Mouse (Mus musculus) cerebellum, adult 2 months (tissue): ENCODE data around the gene Ormdl2. TPM values are rescaled to one million over a fixed set of nuclear protein-coding genes. Genes with fewer than 3 reads are reported as not detected.
A peak's percentile ranks its signal among the peaks of the same experiment; 100 is the strongest.
"Not testable (repeated sequence)": the region's sequence is repeated elsewhere in the genome, so short reads cannot be mapped to it uniquely, and the experiment has no call there.

Experiments
- DNase-seq, 2 experiments: peaks; one replicate each; pipeline ENCODE4 v3.0.0; 2021
- H3K27ac ChIP-seq: fragments of 200-500 bp; 2 replicates; pipeline ENCODE4 v1.5.1; 2012; ENCODE audit warnings: low read length, control low read depth, inconsistent platforms; ENCODE audit not compliant: insufficient read depth
- H3K27me3 ChIP-seq: fragments of 200-500 bp; 2 replicates; pipeline ENCODE4 v1.6.1; 2012; ENCODE audit warnings: inconsistent platforms, mild to moderate bottlenecking, low read length, moderate library complexity; ENCODE audit not compliant: control insufficient read depth, insufficient read depth
- H3K4me1 ChIP-seq: fragments of 200-500 bp; 2 replicates; pipeline ENCODE4 v1.6.1; 2011; ENCODE audit warnings: low read length; ENCODE audit not compliant: control insufficient read depth, insufficient read depth
- H3K4me3 ChIP-seq: fragments of 200-500 bp; replicated peaks from 2 replicates; pipeline ENCODE3; 2011; ENCODE audit warnings: mild to moderate bottlenecking, low read depth, low read length, control low read depth; ENCODE audit not compliant: insufficient read depth
- CTCF ChIP-seq: fragments of 200-500 bp; IDR thresholded peaks from 2 replicates; pipeline ENCODE4 v1.5.1; 2011; ENCODE audit warnings: low read depth, mild to moderate bottlenecking, control low read depth, low read length, moderate library complexity, borderline replicate concordance; ENCODE audit not compliant: insufficient read depth
- POLR2A ChIP-seq: fragments of 200-500 bp; IDR thresholded peaks from 2 replicates; pipeline ENCODE4 v1.6.1; 2011; ENCODE audit warnings: low read length, control low read depth, borderline replicate concordance; ENCODE audit not compliant: insufficient read depth
- WGBS: fragments of 180-500 bp; shearing (Covaris S2); methylation state at CpG from one replicate; pipeline ENCODE4 v1.1.7; 2018; 5-methylcytosine and 5-hydroxymethylcytosine counted together
- polyA plus RNA-seq: library from polyadenylated mRNA; depleted of rRNA; stranded (reverse); fragments of >200 nt; gene quantifications from 2 replicates; pipeline ENCODE4 v1.2.3, GENCODE M21; 2012

Gene Ormdl2
- polyA plus RNA-seq, 1 experiment = 25.7 TPM

DNA sequence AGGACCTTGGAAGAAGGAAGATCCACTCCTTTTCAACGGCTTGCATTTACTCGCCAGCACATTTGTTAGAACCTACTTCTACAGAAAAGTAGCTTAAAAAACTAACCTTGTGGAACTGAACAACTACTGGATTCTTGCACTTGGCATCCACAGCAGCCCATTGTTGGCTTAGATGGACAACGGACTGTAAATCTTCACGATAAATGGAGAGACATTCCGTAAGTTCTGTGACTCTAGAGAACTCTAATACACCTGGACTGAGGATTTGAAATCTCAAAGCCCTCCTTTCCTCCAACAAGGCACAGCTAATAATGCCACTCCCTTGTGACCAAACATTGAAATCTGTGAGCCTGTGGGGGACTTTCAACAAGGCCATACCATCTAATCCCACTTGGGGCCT is 21.8 kb upstream of the Ormdl2 start:
- no peaks in the 10 kb centered on the region for H3K4me1 ChIP-seq
- TF ChIP-seq CTCF = no peak
- no peak for TF ChIP-seq POLR2A
- 94% methylated on average over 5 of the region's 5 CpGs for WGBS

DNA sequence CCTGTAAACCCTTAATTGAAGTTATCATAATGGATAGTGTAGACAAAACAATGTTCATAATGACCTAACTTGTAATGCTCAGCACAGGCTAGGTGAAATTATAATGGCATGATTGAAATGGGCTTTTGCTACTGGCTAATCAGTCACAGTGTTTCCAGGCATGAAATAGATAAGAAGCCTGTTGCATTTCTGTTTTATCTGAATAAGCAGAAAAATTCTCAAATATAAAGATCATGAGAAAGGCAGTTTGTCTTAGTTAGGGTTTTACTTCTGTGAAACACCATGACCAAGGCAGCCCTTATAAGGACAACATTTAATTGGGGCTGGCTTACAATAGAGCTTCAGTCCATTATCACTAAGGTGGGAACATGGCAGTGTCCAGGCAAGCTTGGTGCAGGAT is 19.2 kb upstream of the Ormdl2 start:
- Histone ChIP-seq H3K4me1 (no peaks in the 10 kb centered on the region), H3K4me3 (no peak overlapping the region), H3K27me3 (no peaks in the 10 kb centered on the region), H3K27ac (no peak overlapping the region)
- no peak for TF ChIP-seq POLR2A
- no peak for TF ChIP-seq CTCF
- DNase-seq = no peak

More for the DNA sequence above, 21.8 kb upstream of the Ormdl2 start:
- Histone ChIP-seq H3K27me3 (no peaks in the 10 kb centered on the region), H3K27ac (no peak overlapping the region), H3K4me3 (no peak overlapping the region)
- no peak for DNase-seq

DNA sequence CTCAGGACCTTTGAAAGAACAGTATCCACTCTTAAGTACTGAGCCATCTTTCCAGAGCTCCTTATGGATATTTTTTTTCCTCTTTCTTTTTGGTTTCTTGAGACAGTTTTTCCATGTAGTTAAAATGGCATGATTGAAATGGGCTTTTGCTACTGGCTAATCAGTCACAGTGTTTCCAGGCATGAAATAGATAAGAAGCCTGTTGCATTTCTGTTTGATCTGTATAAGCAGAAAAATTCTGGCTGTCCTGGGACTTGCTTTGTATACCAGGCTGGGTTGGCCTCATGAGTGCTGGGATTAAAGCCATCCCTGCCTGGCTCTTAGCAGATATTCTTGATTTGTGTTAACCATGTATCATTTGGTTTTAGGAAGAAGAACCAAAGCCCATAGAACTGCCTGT is 18.0 kb upstream of the Ormdl2 start:
- no peak overlapping the region for H3K4me3 ChIP-seq
- no peaks in the 10 kb centered on the region for H3K4me1 ChIP-seq
- H3K27me3 ChIP-seq = no peaks in the 10 kb centered on the region
- no peak overlapping the region for H3K27ac ChIP-seq
- TF ChIP-seq POLR2A (no peak), CTCF (no peak)
- no peak for DNase-seq

DNA sequence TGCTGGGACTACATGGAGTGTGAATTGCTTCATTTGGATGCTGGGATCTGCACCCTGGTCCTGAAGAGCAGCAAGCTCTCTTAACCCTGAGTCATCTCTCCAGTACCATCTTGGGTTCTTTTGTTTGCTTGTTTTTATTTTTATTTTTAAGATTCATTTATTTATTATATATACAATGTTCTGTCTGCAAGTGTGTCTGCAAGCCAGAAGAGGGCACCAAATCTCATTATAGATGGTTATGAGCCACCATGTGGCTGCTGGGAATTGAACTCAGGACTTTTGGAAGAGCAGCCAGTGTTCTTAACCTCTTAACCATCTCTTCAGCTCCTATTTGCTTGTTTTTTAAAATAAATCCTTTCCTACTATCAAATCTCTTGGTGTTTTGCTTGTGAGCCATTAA is 16.0 kb upstream of the Ormdl2 start:
- no peaks in the 10 kb centered on the region for H3K27me3 ChIP-seq
- TF ChIP-seq POLR2A (no peak), CTCF (no peak)

GRCm38 (mm10) chr10:128823821-128824220 is 2.4 kb upstream of the Ormdl2 start:
- no peak overlapping the region for H3K27ac ChIP-seq
- H3K27me3 ChIP-seq = no peaks in the 10 kb centered on the region
- 95% methylated on average over 9 of the region's 9 CpGs for WGBS
- no peak for TF ChIP-seq POLR2A
- no peaks in the 10 kb centered on the region for H3K4me1 ChIP-seq
- no peak for DNase-seq
- H3K4me3 ChIP-seq = no peak overlapping the region

More for the DNA sequence above, 16.0 kb upstream of the Ormdl2 start:
- DNase-seq = no peak
- Histone ChIP-seq H3K4me3 (no peak overlapping the region), H3K4me1 (no peaks in the 10 kb centered on the region), H3K27ac (no peak overlapping the region)

DNA sequence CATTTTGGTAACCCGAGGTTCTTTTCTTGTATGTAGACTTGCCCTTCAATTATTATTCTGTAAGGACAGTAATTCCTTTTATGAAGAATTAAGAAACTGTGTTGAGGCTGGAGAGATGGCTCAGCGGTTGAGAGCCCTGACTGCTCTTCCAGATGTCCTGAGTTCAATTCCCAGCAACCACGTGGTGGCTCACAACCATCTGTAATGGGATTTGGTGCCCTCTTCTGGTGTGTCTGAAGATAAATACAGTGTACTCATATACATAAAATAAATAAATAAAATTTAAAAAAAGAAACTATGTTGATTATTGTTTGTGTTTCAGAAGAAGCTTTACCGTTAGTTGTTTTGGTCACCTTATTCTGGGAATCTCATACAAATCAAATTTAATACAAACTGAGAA is 1.6 kb upstream of the Ormdl2 start:
- H3K27ac ChIP-seq, H3K4me1 ChIP-seq, H3K4me3 ChIP-seq, H3K27me3 ChIP-seq, DNase-seq: not testable (repeated sequence)
- WGBS = 71% methylated on average over 4 of the region's 4 CpGs

DNA sequence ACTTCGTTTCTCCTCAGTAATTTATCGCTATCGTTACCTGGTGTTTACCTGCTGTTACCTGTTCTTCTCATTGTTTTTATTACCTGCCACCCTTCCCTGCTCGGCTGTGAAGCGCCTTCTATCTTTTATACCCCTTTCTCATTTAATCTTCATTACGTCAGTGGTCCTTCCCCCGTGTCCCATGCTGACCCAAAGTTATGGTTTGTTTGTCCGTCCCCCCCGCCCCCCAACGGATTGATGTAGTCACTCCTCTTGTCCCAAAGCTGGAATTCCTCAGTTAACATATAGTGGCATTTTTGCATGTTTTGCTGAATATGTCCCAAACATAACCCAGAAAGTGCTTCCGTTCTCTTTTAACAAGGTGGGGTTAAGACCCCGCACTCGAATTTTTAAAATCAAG is 690 bp upstream of the Ormdl2 start:
- WGBS = 1% methylated on average over 13 of the region's 13 CpGs

GRCm38 (mm10) chr10:128820217-128820616 is 1.2 kb downstream of the Ormdl2 start:
- Histone ChIP-seq H3K27me3 (no peaks in the 10 kb centered on the region), H3K4me1 (no peaks in the 10 kb centered on the region), H3K4me3 (no peak overlapping the region), H3K27ac (no peak overlapping the region)
- 72% methylated on average over 4 of the region's 4 CpGs for WGBS
- TF ChIP-seq POLR2A (no peak), CTCF (no peak)
- no peak for DNase-seq

More for the DNA sequence above, 690 bp upstream of the Ormdl2 start:
- Histone ChIP-seq H3K4me3 (peak overlapping the region; percentile 57), H3K27ac (no peak overlapping the region), H3K27me3 (no peaks in the 10 kb centered on the region), H3K4me1 (no peaks in the 10 kb centered on the region)
- no peak for TF ChIP-seq POLR2A
- no peak for TF ChIP-seq CTCF
- DNase-seq = no peak

- TF ChIP-seq POLR2A (no peak), CTCF (no peak)
- WGBS = 91% methylated on average over 13 of the region's 13 CpGs
- H3K4me3 ChIP-seq = no peak within 1 kb of the TSS
- H3K27ac ChIP-seq = no peak within 1 kb of the TSS
- H3K4me1 ChIP-seq = 0 out of 2 replicates have a peak, but pooled peaks cover 2% of the 10 kb centered on the region
- no peaks in the 10 kb centered on the region for H3K27me3 ChIP-seq
- no peak for DNase-seq
These were observed 4.4 kb downstream of the Ormdl2 start, which contains the start of gene Sarnp for GRCm38 (mm10) chr10:128817033-128817432. Gene Sarnp, plus strand, starts transcription at chr10:128817333.
